Mouse (Mus musculus): Measurements from ENCODE around the gene Pnpla3. TPM values are rescaled to one million over a fixed set of nuclear protein-coding genes. Genes with fewer than 3 reads are reported as not detected.

Pnpla3 gene
- polyA plus RNA-seq, 1 experiment from 2014 or later: 2.2 TPM

GRCm38 (mm10) chr15:84186196-84186595 lies 18.6 kb downstream of the Pnpla3 start:
- Histone ChIP-seq H3K4me1 (peaks cover 9% of the 10 kb centered on the region), H3K27me3 (ENCODE audit: low read depth, poor library complexity, severe bottlenecking) (0 out of 2 replicates have a peak, but pooled peaks cover 9% of the 10 kb centered on the region), H3K9me3 (replicated peaks) (no peaks in the 10 kb centered on the region), H3K36me3 (no peaks in the 10 kb centered on the region), H3K27ac (replicated peaks) (no peak overlapping the region), H3K4me3 (no peak overlapping the region)
- no peak for DNase-seq (ENCODE audit: low spot score)
- 56% methylated on average over 4 of the region's 4 CpGs for WGBS

- H3K27me3 ChIP-seq (ENCODE audit: low read depth, poor library complexity, severe bottlenecking): no peaks in the 10 kb centered on the region
- no peak overlapping the region for H3K4me3 ChIP-seq
- WGBS: 60% methylated on average over 2 of the region's 2 CpGs
Observed at GRCm38 (mm10) chr15:84188887-84189530, 21.4 kb downstream of the Pnpla3 start.

GRCm38 (mm10) chr15:84189881-84190280 lies 22.2 kb downstream of the Pnpla3 start:
- H3K4me1 ChIP-seq: peaks cover 19% of the 10 kb centered on the region
- WGBS: 52% methylated on average over 3 of the region's 3 CpGs
- no peak for DNase-seq (ENCODE audit: low spot score)
- no peak overlapping the region for H3K4me3 ChIP-seq
- H3K27me3 ChIP-seq (ENCODE audit: low read depth, poor library complexity, severe bottlenecking): no peaks in the 10 kb centered on the region
- H3K27ac ChIP-seq (replicated peaks): no peak overlapping the region
- 0 out of 2 replicates have a peak, but pooled peaks cover under 1% of the 10 kb centered on the region for H3K36me3 ChIP-seq
- no peaks in the 10 kb centered on the region for H3K9me3 ChIP-seq (replicated peaks)

More at GRCm38 (mm10) chr15:84188887-84189530, 21.4 kb downstream of the Pnpla3 start:
- Histone ChIP-seq H3K36me3 (no peaks in the 10 kb centered on the region), H3K4me1 (peaks cover 21% of the 10 kb centered on the region), H3K27ac (replicated peaks) (no peak overlapping the region), H3K9me3 (replicated peaks) (no peaks in the 10 kb centered on the region)
- DNase-seq (ENCODE audit: low spot score): no peak

- DNase-seq (ENCODE audit: low spot score): no peak
- Histone ChIP-seq H3K27me3 (ENCODE audit: low read depth, poor library complexity, severe bottlenecking) (no peaks in the 10 kb centered on the region), H3K9me3 (replicated peaks) (no peaks in the 10 kb centered on the region), H3K4me1 (peaks cover 19% of the 10 kb centered on the region), H3K36me3 (peaks cover 19% of the 10 kb centered on the region), H3K4me3 (peak overlapping the region; percentile 95), H3K27ac (replicated peaks) (peak overlapping the region; percentile 96)
- 2% methylated on average over 9 of the region's 9 CpGs for WGBS
Observed at GRCm38 (mm10) chr15:84191724-84192057, 24.1 kb downstream of the Pnpla3 start.

GRCm38 (mm10) chr15:84192058-84192791 lies 24.6 kb downstream of the Pnpla3 start, which contains the start of gene Samm50:
Gene Samm50 (plus strand): TSS chr15:84192241.
- Histone ChIP-seq H3K36me3 (peaks cover 24% of the 10 kb centered on the region), H3K27me3 (ENCODE audit: low read depth, poor library complexity, severe bottlenecking) (no peaks in the 10 kb centered on the region), H3K4me3 (peak within 1 kb of the TSS; percentile 95), H3K9me3 (replicated peaks) (no peaks in the 10 kb centered on the region), H3K4me1 (peaks cover 19% of the 10 kb centered on the region), H3K27ac (replicated peaks) (peak within 1 kb of the TSS; percentile 96)
- WGBS: 4% methylated on average over 48 of the region's 48 CpGs
- DNase-seq (ENCODE audit: low spot score): peak; percentile 93

GRCm38 (mm10) chr15:84196486-84197165 lies 29.0 kb downstream of the Pnpla3 start:
- Histone ChIP-seq H3K9me3 (replicated peaks) (no peaks in the 10 kb centered on the region), H3K36me3 (peaks cover 68% of the 10 kb centered on the region), H3K27me3 (ENCODE audit: low read depth, poor library complexity, severe bottlenecking) (no peaks in the 10 kb centered on the region), H3K27ac (replicated peaks) (no peak overlapping the region), H3K4me1 (peaks cover 11% of the 10 kb centered on the region), H3K4me3 (no peak overlapping the region)
- DNase-seq (ENCODE audit: low spot score): no peak
- WGBS: 94% methylated on average over 8 of the region's 8 CpGs

GRCm38 (mm10) chr15:84207327-84207726 lies 39.7 kb downstream of the Pnpla3 start:
- WGBS: 92% methylated on average over 4 of the region's 4 CpGs
- H3K4me3 ChIP-seq: no peak overlapping the region
- no peaks in the 10 kb centered on the region for H3K9me3 ChIP-seq (replicated peaks)
- H3K27ac ChIP-seq (replicated peaks): no peak overlapping the region
- peaks cover 5% of the 10 kb centered on the region; the same call in 1 of the 2 replicates for H3K4me1 ChIP-seq
- peaks cover 98% of the 10 kb centered on the region for H3K36me3 ChIP-seq
- no peak for DNase-seq (ENCODE audit: low spot score)
- H3K27me3 ChIP-seq (ENCODE audit: low read depth, poor library complexity, severe bottlenecking): no peaks in the 10 kb centered on the region

- H3K4me1 ChIP-seq: peaks cover 29% of the 10 kb centered on the region
- H3K36me3 ChIP-seq: peaks cover 89% of the 10 kb centered on the region
- H3K27me3 ChIP-seq (ENCODE audit: low read depth, poor library complexity, severe bottlenecking): no peaks in the 10 kb centered on the region
- H3K27ac ChIP-seq (replicated peaks): no peak overlapping the region; the same call in 1 of the 2 replicates
- WGBS: 89% methylated on average over 11 of the region's 11 CpGs
- DNase-seq (ENCODE audit: low spot score): no peak
- no peak overlapping the region for H3K4me3 ChIP-seq
- no peaks in the 10 kb centered on the region for H3K9me3 ChIP-seq (replicated peaks)
Observed at GRCm38 (mm10) chr15:84209517-84210412, 42.1 kb downstream of the Pnpla3 start.

GRCm38 (mm10) chr15:84210461-84210860 lies 42.8 kb downstream of the Pnpla3 start:
- Histone ChIP-seq H3K9me3 (replicated peaks) (no peaks in the 10 kb centered on the region), H3K27me3 (ENCODE audit: low read depth, poor library complexity, severe bottlenecking) (no peaks in the 10 kb centered on the region), H3K4me1 (peaks cover 31% of the 10 kb centered on the region), H3K4me3 (no peak overlapping the region), H3K27ac (replicated peaks) (no peak overlapping the region; the same call in 1 of the 2 replicates), H3K36me3 (peaks cover 89% of the 10 kb centered on the region)
- WGBS: 95% methylated on average over 13 of the region's 13 CpGs
- DNase-seq (ENCODE audit: low spot score): no peak

- DNase-seq (ENCODE audit: low spot score): no peak
- H3K36me3 ChIP-seq: peaks cover 84% of the 10 kb centered on the region
- H3K4me3 ChIP-seq: no peak overlapping the region
- H3K4me1 ChIP-seq: peaks cover 36% of the 10 kb centered on the region
- no peak overlapping the region for H3K27ac ChIP-seq (replicated peaks)
- H3K9me3 ChIP-seq (replicated peaks): no peaks in the 10 kb centered on the region
- 93% methylated on average over 13 of the region's 13 CpGs for WGBS
- no peaks in the 10 kb centered on the region for H3K27me3 ChIP-seq (ENCODE audit: low read depth, poor library complexity, severe bottlenecking)
Observed at GRCm38 (mm10) chr15:84210941-84211340, 43.3 kb downstream of the Pnpla3 start.

- Histone ChIP-seq H3K27me3 (ENCODE audit: low read depth, poor library complexity, severe bottlenecking) (no peaks in the 10 kb centered on the region), H3K9me3 (replicated peaks) (no peaks in the 10 kb centered on the region), H3K27ac (replicated peaks) (0 out of 2 replicates have a peak overlapping the region, but pooled peaks have one; percentile 2), H3K4me3 (no peak overlapping the region), H3K36me3 (peaks cover 78% of the 10 kb centered on the region), H3K4me1 (peaks cover 42% of the 10 kb centered on the region)
- DNase-seq (ENCODE audit: low spot score): no peak
- WGBS: 75% methylated on average over 4 of the region's 4 CpGs
Observed at GRCm38 (mm10) chr15:84211564-84211963, 43.9 kb downstream of the Pnpla3 start.

Data from midbrain, embryonic 10.5 days (tissue).